Mouse (Mus musculus): ENCODE results near the gene Klf12. TPM values are rescaled to one million over a fixed set of nuclear protein-coding genes. Genes with fewer than 3 reads are reported as not detected.

Klf12 gene
- polyA plus RNA-seq, 1 experiment from 2014 or later: 7.0 TPM

- Histone ChIP-seq H3K4me1 (replicated peaks; ENCODE audit: insufficient read depth, low read length) (no peaks in the 10 kb centered on the region), H3K27me3 (ENCODE audit: insufficient read depth, low read length) (no peaks in the 10 kb centered on the region), H3K9me3 (replicated peaks; ENCODE audit: low read length) (no peaks in the 10 kb centered on the region), H3K9ac (ENCODE audit: low read depth, low read length) (no peak overlapping the region), H3K36me3 (ENCODE audit: insufficient read depth, low read length) (no peaks in the 10 kb centered on the region), H3K4me2 (ENCODE audit: low read length) (no peak overlapping the region), H3K27ac (no peak overlapping the region), H3K4me3 (replicated peaks; ENCODE audit: low read depth, low read length) (no peak overlapping the region)
- ATAC-seq (replicated peaks; ENCODE audit: low FRiP score, low read depth) (no peak), DNase-seq (ENCODE audit: low spot score) (no peak)
- no peak for TF ChIP-seq CTCF (IDR thresholded peaks at IDR 0.05; ENCODE audit: low read depth)
- WGBS: 93% methylated on average over 3 of the region's 3 CpGs
Measured at GRCm38 (mm10) chr14:100207081-100207480, 77.4 kb downstream of the Klf12 start.

DNA sequence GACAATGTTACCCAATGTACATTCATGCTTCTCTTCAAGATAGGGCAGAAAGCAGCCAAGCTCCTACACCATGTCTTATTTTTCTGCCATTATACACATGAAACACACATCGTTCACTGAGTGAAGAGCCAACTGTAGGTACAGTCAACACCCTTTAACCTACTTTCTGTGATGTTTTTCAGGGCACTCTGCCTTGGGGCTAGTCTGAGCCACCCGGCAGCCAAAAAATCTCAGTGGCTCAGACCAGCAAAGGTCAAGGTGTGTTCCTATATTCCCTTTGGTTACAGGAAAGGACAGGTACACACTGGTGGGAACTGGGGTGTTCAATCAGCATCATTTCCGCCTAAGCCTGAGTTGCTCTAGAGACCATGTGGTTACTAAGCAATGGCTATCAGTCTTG is 78.3 kb downstream of the Klf12 start:
- DNase-seq (ENCODE audit: low spot score): no peak
- Histone ChIP-seq H3K4me1 (replicated peaks; ENCODE audit: insufficient read depth, low read length) (no peaks in the 10 kb centered on the region), H3K36me3 (ENCODE audit: insufficient read depth, low read length) (no peaks in the 10 kb centered on the region), H3K4me2 (ENCODE audit: low read length) (no peak overlapping the region), H3K27ac (no peak overlapping the region), H3K9ac (ENCODE audit: low read depth, low read length) (no peak overlapping the region), H3K27me3 (ENCODE audit: insufficient read depth, low read length) (no peaks in the 10 kb centered on the region), H3K4me3 (replicated peaks; ENCODE audit: low read depth, low read length) (no peak overlapping the region), H3K9me3 (replicated peaks; ENCODE audit: low read length) (no peaks in the 10 kb centered on the region)
- 94% methylated on average over 3 of the region's 3 CpGs for WGBS
- TF ChIP-seq CTCF (IDR thresholded peaks at IDR 0.05; ENCODE audit: low read depth): no peak
- ATAC-seq (replicated peaks; ENCODE audit: low FRiP score, low read depth): no peak

GRCm38 (mm10) chr14:100200058-100200688 is 84.3 kb downstream of the Klf12 start:
- H3K9me3 ChIP-seq (replicated peaks; ENCODE audit: low read length): no peaks in the 10 kb centered on the region
- no peak overlapping the region for H3K9ac ChIP-seq (ENCODE audit: low read depth, low read length)
- 80% methylated on average over 6 of the region's 6 CpGs for WGBS
- H3K27me3 ChIP-seq (ENCODE audit: insufficient read depth, low read length): no peaks in the 10 kb centered on the region
- no peak overlapping the region for H3K4me3 ChIP-seq (replicated peaks; ENCODE audit: low read depth, low read length)
- no peaks in the 10 kb centered on the region for H3K36me3 ChIP-seq (ENCODE audit: insufficient read depth, low read length)
- ATAC-seq (replicated peaks; ENCODE audit: low FRiP score, low read depth) (no peak), DNase-seq (ENCODE audit: low spot score) (no peak)
- no peaks in the 10 kb centered on the region for H3K4me1 ChIP-seq (replicated peaks; ENCODE audit: insufficient read depth, low read length)
- no peak for TF ChIP-seq CTCF (IDR thresholded peaks at IDR 0.05; ENCODE audit: low read depth)
- H3K4me2 ChIP-seq (ENCODE audit: low read length): no peak overlapping the region
- no peak overlapping the region for H3K27ac ChIP-seq

GRCm38 (mm10) chr14:100198636-100199035 is 85.8 kb downstream of the Klf12 start:
- Histone ChIP-seq H3K4me1 (replicated peaks; ENCODE audit: insufficient read depth, low read length) (no peaks in the 10 kb centered on the region), H3K36me3 (ENCODE audit: insufficient read depth, low read length) (no peaks in the 10 kb centered on the region), H3K4me2 (ENCODE audit: low read length) (no peak overlapping the region), H3K9me3 (replicated peaks; ENCODE audit: low read length) (no peaks in the 10 kb centered on the region), H3K4me3 (replicated peaks; ENCODE audit: low read depth, low read length) (no peak overlapping the region), H3K27ac (no peak overlapping the region), H3K9ac (ENCODE audit: low read depth, low read length) (no peak overlapping the region), H3K27me3 (ENCODE audit: insufficient read depth, low read length) (no peaks in the 10 kb centered on the region)
- WGBS: 95% methylated on average over 4 of the region's 4 CpGs
- TF ChIP-seq CTCF (IDR thresholded peaks at IDR 0.05; ENCODE audit: low read depth): no peak
- ATAC-seq (replicated peaks; ENCODE audit: low FRiP score, low read depth) (no peak), DNase-seq (ENCODE audit: low spot score) (no peak)

DNA sequence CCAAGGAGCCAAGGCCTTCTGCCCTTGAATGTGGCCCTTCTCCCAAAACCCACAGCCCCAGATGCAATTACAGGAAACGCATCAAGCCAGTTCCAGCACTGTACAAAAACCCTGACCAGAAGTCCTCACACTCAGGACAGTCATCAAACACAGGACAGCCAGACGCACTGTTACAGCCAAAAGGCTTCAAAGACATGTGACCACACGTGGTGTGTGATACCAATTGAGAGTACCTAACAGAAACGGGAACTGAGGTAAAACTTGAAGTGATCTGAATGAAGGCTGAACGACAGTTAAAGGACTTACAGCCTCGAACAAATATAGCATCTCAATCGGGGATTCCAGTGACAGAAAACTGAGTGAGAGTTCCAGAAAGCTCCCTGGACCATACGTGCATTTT is 87.3 kb downstream of the Klf12 start:
- ATAC-seq (replicated peaks; ENCODE audit: low FRiP score, low read depth) (no peak), DNase-seq (ENCODE audit: low spot score) (no peak)
- no peak for TF ChIP-seq CTCF (IDR thresholded peaks at IDR 0.05; ENCODE audit: low read depth)
- Histone ChIP-seq H3K4me1 (replicated peaks; ENCODE audit: insufficient read depth, low read length) (no peaks in the 10 kb centered on the region), H3K9ac (ENCODE audit: low read depth, low read length) (no peak overlapping the region), H3K4me3 (replicated peaks; ENCODE audit: low read depth, low read length) (no peak overlapping the region), H3K4me2 (ENCODE audit: low read length) (no peak overlapping the region), H3K36me3 (ENCODE audit: insufficient read depth, low read length) (no peaks in the 10 kb centered on the region), H3K27me3 (ENCODE audit: insufficient read depth, low read length) (no peaks in the 10 kb centered on the region), H3K9me3 (replicated peaks; ENCODE audit: low read length) (no peaks in the 10 kb centered on the region), H3K27ac (no peak overlapping the region)
- 92% methylated on average over 8 of the region's 8 CpGs for WGBS

- Histone ChIP-seq H3K27ac (no peak overlapping the region), H3K9me3 (replicated peaks; ENCODE audit: low read length) (no peaks in the 10 kb centered on the region), H3K4me1 (replicated peaks; ENCODE audit: insufficient read depth, low read length) (no peaks in the 10 kb centered on the region), H3K36me3 (ENCODE audit: insufficient read depth, low read length) (no peaks in the 10 kb centered on the region), H3K4me3 (replicated peaks; ENCODE audit: low read depth, low read length) (no peak overlapping the region), H3K4me2 (ENCODE audit: low read length) (no peak overlapping the region), H3K9ac (ENCODE audit: low read depth, low read length) (no peak overlapping the region), H3K27me3 (ENCODE audit: insufficient read depth, low read length) (no peaks in the 10 kb centered on the region)
- DNase-seq (ENCODE audit: low spot score) (no peak), ATAC-seq (replicated peaks; ENCODE audit: low FRiP score, low read depth) (no peak)
- no peak for TF ChIP-seq CTCF (IDR thresholded peaks at IDR 0.05; ENCODE audit: low read depth)
- WGBS: 73% methylated on average over 11 of the region's 11 CpGs
Measured at GRCm38 (mm10) chr14:100189490-100190197, 94.8 kb downstream of the Klf12 start.
